Mouse (Mus musculus) midbrain, postnatal 0 days (tissue): ENCODE measurements around the gene Car15. TPM values are rescaled to one million over a fixed set of nuclear protein-coding genes. Genes with fewer than 3 reads are reported as not detected.

Experiments used
- ATAC-seq: fragments of 200-750 bp; cut with Nextera tagmentation; 2 replicates; pipeline ENCODE4 v1.8.0; 2017; ENCODE audit warnings: moderate number of reproducible peaks, mild to moderate bottlenecking, moderate TSS enrichment, moderate library complexity; ENCODE audit not compliant: low FRiP score
- DNase-seq: peaks from one replicate; pipeline ENCODE4 v3.0.0-alpha.2; 2015; ENCODE audit warnings: low spot score
- H3K27ac ChIP-seq: fragments of 300-500 bp; sonication (generic); 2 replicates; pipeline ENCODE4 v1.5.1; 2014; ENCODE audit warnings: low read depth, mild to moderate bottlenecking, low read length, mixed read lengths
- H3K27me3 ChIP-seq: fragments of 300-500 bp; sonication (generic); 2 replicates; pipeline ENCODE4 v1.6.1; 2014; ENCODE audit warnings: low read length, control low read depth, mixed read lengths; ENCODE audit not compliant: insufficient read depth
- H3K36me3 ChIP-seq: fragments of 300-500 bp; sonication (generic); 2 replicates; pipeline ENCODE4 v1.6.1; 2014; ENCODE audit warnings: low read length, control low read depth, mixed read lengths; ENCODE audit not compliant: insufficient read depth
- H3K4me1 ChIP-seq: fragments of 300-500 bp; sonication (generic); 2 replicates; pipeline ENCODE4 v1.6.1; 2014; ENCODE audit warnings: mild to moderate bottlenecking, control low read depth, antibody characterized with exemption, low read length, mixed read lengths; ENCODE audit not compliant: insufficient read depth
- H3K4me2 ChIP-seq: fragments of 300-500 bp; sonication (generic); 2 replicates; pipeline ENCODE4 v1.6.1; 2014; ENCODE audit warnings: low read depth, mild to moderate bottlenecking, low read length, mixed read lengths; ENCODE audit not compliant: poor library complexity, severe bottlenecking
- H3K4me3 ChIP-seq: fragments of 300-500 bp; sonication (generic); 2 replicates; pipeline ENCODE4 v1.5.1; 2014; ENCODE audit warnings: low read depth, mild to moderate bottlenecking, low read length, moderate library complexity
- H3K9ac ChIP-seq: fragments of 300-500 bp; sonication (generic); replicated peaks from 2 replicates; pipeline ENCODE4 v1.6.1; 2014; ENCODE audit warnings: mild to moderate bottlenecking, low read length, moderate library complexity, mixed read lengths; ENCODE audit not compliant: poor library complexity, severe bottlenecking
- H3K9me3 ChIP-seq: fragments of 300-500 bp; sonication (generic); 2 replicates; pipeline ENCODE4 v1.6.1; 2016; ENCODE audit warnings: low read length, control low read depth
- CTCF ChIP-seq: IDR thresholded peaks from 2 replicates; pipeline ENCODE4 v1.5.1; 2016; ENCODE audit warnings: antibody characterized with exemption, mild to moderate bottlenecking
- WGBS: fragments of 180-500 bp; shearing (Covaris S2); extraction: QIAGEN DNeasy Blood & Tissue Kit; methylation state at CpG from one replicate; pipeline ENCODE4 v1.1.7; 2014; 5-methylcytosine and 5-hydroxymethylcytosine counted together
- polyA plus RNA-seq: library from polyadenylated mRNA; unstranded; fragments of >200 nt; fragmentation: Nextera tagmentation; extraction: Ambion mirVana; gene quantifications from 2 replicates; pipeline ENCODE4 v1.2.1, GENCODE M21; 2015
- total RNA-seq: library from RNA; depleted of rRNA; stranded (reverse); fragments of >200 nt; gene quantifications from 2 replicates; pipeline ENCODE4 v1.2.3, GENCODE M21; 2014

Gene Car15
- total and polyA plus RNA-seq, 2 experiments from 2014 or later = 1.7 to 12.8 TPM

DNA sequence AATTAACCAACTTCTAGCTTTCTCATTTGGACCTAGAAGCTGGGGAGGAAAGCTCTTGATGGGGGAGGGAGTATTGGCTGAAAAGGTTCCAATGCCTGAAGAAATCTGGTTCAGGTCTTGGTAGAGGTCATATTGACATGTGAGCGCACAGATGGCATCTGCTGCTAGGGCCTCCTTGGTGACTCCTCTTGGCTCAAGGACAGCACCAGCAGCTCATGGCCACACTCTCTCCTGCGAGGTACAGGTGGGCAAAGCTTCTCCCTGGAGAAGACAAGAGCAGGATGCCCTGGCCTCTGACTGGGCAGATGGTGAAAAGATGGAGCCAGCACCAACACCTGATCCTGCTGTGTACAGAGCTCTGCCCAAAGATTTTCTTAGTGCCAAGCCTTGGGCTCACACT lies 11.7 kb downstream of the Car15 start:
- peaks cover 5% of the 10 kb centered on the region; the same call in 1 of the 2 replicates for H3K27me3 ChIP-seq
- no peak for TF ChIP-seq CTCF
- H3K9ac ChIP-seq = no peak overlapping the region
- no peak overlapping the region for H3K27ac ChIP-seq
- WGBS = 81% methylated on average over 2 of the region's 2 CpGs
- no peaks in the 10 kb centered on the region for H3K9me3 ChIP-seq
- DNase-seq = no peak
- H3K36me3 ChIP-seq = no peaks in the 10 kb centered on the region
- no peak for ATAC-seq
- no peak overlapping the region for H3K4me2 ChIP-seq
- no peak overlapping the region for H3K4me3 ChIP-seq
- H3K4me1 ChIP-seq = 0 out of 2 replicates have a peak, but pooled peaks cover under 1% of the 10 kb centered on the region

- Histone ChIP-seq H3K4me2 (no peak overlapping the region), H3K27me3 (no peaks in the 10 kb centered on the region), H3K9me3 (no peaks in the 10 kb centered on the region), H3K4me3 (no peak overlapping the region), H3K27ac (peak overlapping the region; percentile 67), H3K4me1 (peaks cover 8% of the 10 kb centered on the region; the same call in 1 of the 2 replicates), H3K36me3 (no peaks in the 10 kb centered on the region), H3K9ac (no peak overlapping the region)
- DNase-seq (no peak), ATAC-seq (no peak)
- WGBS = 78% methylated on average over 8 of the region's 8 CpGs
- no peak for TF ChIP-seq CTCF
These were observed 21.6 kb downstream of the Car15 start for GRCm38 (mm10) chr16:17816528-17816927.

DNA sequence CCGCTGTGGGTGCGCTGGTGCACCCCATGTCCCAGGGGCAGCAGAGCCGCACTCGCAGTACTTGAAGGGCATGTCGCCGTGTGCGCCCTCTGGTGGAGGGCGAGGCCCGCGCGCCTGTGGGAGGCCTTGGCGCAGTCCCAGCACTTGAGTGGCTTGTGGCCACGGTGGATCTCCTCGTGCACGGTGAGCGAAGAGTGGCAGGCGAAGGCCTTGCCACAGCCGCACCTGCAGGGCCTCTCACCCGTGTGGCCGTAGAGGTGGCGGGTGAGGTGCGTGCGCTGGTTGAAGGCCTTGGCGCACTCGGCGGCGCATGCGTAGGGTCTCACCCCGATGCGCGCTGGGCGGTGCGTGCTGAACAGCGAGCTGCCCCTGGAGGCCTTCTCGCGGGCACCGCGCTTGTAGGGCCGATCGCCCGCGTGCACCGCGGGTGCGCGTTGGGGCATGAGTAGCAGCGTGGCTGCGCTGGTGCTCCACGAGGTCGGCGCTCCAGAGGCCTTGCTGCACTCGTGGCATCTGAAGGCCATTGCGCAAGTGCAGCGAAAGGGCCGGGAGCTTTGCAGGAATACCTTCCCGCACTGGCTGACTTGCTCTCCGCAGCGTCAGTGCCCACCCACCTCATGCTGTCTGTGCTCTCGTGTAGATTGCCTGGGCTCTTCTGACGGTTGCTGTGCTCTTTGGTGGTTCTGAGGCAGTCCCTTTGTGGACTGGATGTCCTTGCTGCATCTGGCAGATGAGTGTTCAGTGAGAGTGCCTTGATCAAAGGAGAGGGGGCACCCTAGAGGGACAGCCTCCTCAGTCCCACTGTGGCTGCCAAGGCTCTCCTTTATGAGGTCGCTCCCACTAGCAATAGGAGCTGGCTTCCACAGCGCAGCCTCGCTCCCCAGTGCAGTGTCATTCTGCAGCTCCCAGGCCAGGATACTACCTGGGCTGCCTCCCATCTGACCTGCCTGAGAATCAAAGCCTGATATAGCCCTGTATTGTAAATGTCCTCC lies 22.5 kb downstream of the Car15 start:
- Histone ChIP-seq H3K4me2 (peak overlapping the region; percentile 65), H3K9ac (peak overlapping the region; percentile 62), H3K4me3 (peak overlapping the region; percentile 41), H3K4me1 (peaks cover 8% of the 10 kb centered on the region; the same call in 1 of the 2 replicates), H3K9me3 (no peaks in the 10 kb centered on the region), H3K36me3 (no peaks in the 10 kb centered on the region), H3K27ac (peak overlapping the region; percentile 67), H3K27me3 (no peaks in the 10 kb centered on the region)
- TF ChIP-seq CTCF = peak; percentile 87
- DNase-seq (peak; percentile 72), ATAC-seq (peak; percentile 85)
- WGBS = under 1% methylated on average over 63 of the region's 63 CpGs

GRCm38 (mm10) chr16:17813173-17813572 lies 25.0 kb downstream of the Car15 start:
- H3K4me1 ChIP-seq = peaks cover 17% of the 10 kb centered on the region; the same call in 1 of the 2 replicates
- H3K27me3 ChIP-seq = no peaks in the 10 kb centered on the region
- ATAC-seq (no peak), DNase-seq (no peak)
- no peak overlapping the region for H3K27ac ChIP-seq
- 63% methylated on average over 4 of the region's 4 CpGs for WGBS
- no peak overlapping the region for H3K9ac ChIP-seq
- TF ChIP-seq CTCF = no peak
- no peaks in the 10 kb centered on the region for H3K9me3 ChIP-seq
- no peaks in the 10 kb centered on the region for H3K36me3 ChIP-seq
- no peak overlapping the region for H3K4me2 ChIP-seq
- H3K4me3 ChIP-seq = no peak overlapping the region

DNA sequence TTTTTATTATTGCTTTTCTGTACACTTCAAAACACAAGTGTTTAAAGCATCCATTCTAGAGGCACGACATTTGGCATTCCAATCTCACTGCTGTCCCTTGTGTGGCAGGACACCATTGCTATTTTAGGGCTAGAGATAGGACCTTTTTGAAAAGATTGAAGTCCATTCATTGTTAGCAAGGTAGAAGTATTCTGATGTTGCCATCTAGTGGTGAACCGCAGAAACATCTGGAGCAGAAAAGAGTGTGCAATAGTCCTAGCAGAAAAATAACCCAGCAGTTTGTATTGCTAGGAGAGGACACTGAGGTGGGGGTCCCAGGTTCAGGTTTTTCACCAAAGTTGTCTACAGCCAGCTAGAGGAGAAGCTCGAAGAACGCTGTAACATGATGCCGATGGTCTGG lies 26.0 kb downstream of the Car15 start:
- Histone ChIP-seq H3K4me2 (no peak overlapping the region), H3K9ac (no peak overlapping the region), H3K4me1 (peaks cover 20% of the 10 kb centered on the region; the same call in 1 of the 2 replicates), H3K27me3 (no peaks in the 10 kb centered on the region), H3K36me3 (no peaks in the 10 kb centered on the region), H3K27ac (no peak overlapping the region), H3K4me3 (no peak overlapping the region), H3K9me3 (no peaks in the 10 kb centered on the region)
- TF ChIP-seq CTCF = peak; percentile 91
- ATAC-seq = no peak
- 8% methylated on average over 5 of the region's 5 CpGs for WGBS
- peak; percentile 75 for DNase-seq

DNA sequence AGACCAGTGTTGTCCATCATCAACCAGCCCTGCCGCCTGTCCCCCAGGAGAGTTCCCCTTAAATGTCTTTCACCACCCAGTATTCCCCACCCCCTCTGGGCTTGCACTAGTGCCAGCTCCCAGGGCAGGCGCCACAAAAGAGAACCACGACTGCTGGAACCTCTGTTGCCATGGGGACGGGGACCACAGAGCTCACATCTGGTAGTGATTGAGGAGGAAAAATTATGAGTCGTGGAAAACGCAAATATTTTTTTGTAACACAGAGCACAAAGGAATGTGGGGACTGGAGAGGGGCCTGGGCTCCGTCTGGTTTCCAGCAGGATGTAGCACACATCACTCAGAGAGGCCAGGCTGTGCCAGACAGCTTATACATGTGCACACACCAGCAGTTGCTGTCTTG lies 28.5 kb downstream of the Car15 start:
- Histone ChIP-seq H3K9ac (no peak overlapping the region), H3K27me3 (peaks cover 11% of the 10 kb centered on the region), H3K4me1 (peaks cover 20% of the 10 kb centered on the region), H3K9me3 (no peaks in the 10 kb centered on the region), H3K36me3 (no peaks in the 10 kb centered on the region), H3K4me3 (no peak overlapping the region), H3K4me2 (no peak overlapping the region), H3K27ac (peak overlapping the region; percentile 43; the same call in 1 of the 2 replicates)
- WGBS = 13% methylated on average over 7 of the region's 7 CpGs
- no peak for TF ChIP-seq CTCF
- no peak for ATAC-seq
- DNase-seq = no peak
